Mouse (Mus musculus) retina, postnatal 1 day (tissue): ENCODE data around the gene Hoxb6.

ENCODE experiments used
- DNase-seq: peaks from one replicate; pipeline ENCODE4 v3.0.0-alpha.2; 2012

Hoxb6 gene

GRCm38 (mm10) chr11:96286739-96287385, 5.4 kb upstream of the Hoxb6 start:
- no peak for DNase-seq

GRCm38 (mm10) chr11:96287411-96287810, 4.9 kb upstream of the Hoxb6 start:
- no peak for DNase-seq

- no peak for DNase-seq
Observed at GRCm38 (mm10) chr11:96288455-96289221, 3.6 kb upstream of the Hoxb6 start.

- no peak for DNase-seq
Observed at GRCm38 (mm10) chr11:96289293-96289692, 3.0 kb upstream of the Hoxb6 start.

- DNase-seq, result no peak
Observed at GRCm38 (mm10) chr11:96289837-96290236, 2.4 kb upstream of the Hoxb6 start.

- no peak for DNase-seq
Observed at GRCm38 (mm10) chr11:96290705-96291355, 1.4 kb upstream of the Hoxb6 start.

GRCm38 (mm10) chr11:96292565-96293301, 457 bp downstream of the Hoxb6 start:
- no peak for DNase-seq

- no peak for DNase-seq
Observed at GRCm38 (mm10) chr11:96293302-96293921, 1.1 kb downstream of the Hoxb6 start.

GRCm38 (mm10) chr11:96294245-96295091, 2.2 kb downstream of the Hoxb6 start:
- DNase-seq, result peak; percentile 89

GRCm38 (mm10) chr11:96295092-96295835, 3.0 kb downstream of the Hoxb6 start:
- no peak for DNase-seq

- DNase-seq, result no peak
Observed at GRCm38 (mm10) chr11:96296997-96297396, 4.7 kb downstream of the Hoxb6 start.

- no peak for DNase-seq
Observed at GRCm38 (mm10) chr11:96297428-96297827, 5.2 kb downstream of the Hoxb6 start.

- DNase-seq, result no peak
Observed at GRCm38 (mm10) chr11:96297968-96298635, 5.8 kb downstream of the Hoxb6 start.

GRCm38 (mm10) chr11:96298895-96299667, 6.8 kb downstream of the Hoxb6 start:
- DNase-seq, result no peak

GRCm38 (mm10) chr11:96299781-96300180, 7.5 kb downstream of the Hoxb6 start:
- DNase-seq, result no peak

GRCm38 (mm10) chr11:96300354-96301063, 8.2 kb downstream of the Hoxb6 start:
- DNase-seq, result no peak

GRCm38 (mm10) chr11:96301064-96301431, 8.8 kb downstream of the Hoxb6 start:
- DNase-seq, result no peak

- DNase-seq, result no peak
Observed at GRCm38 (mm10) chr11:96301837-96302236, 9.6 kb downstream of the Hoxb6 start.
